Comparison of ENCODE assay signal across 7 mouse cellular contexts in the genomic region with DNA sequence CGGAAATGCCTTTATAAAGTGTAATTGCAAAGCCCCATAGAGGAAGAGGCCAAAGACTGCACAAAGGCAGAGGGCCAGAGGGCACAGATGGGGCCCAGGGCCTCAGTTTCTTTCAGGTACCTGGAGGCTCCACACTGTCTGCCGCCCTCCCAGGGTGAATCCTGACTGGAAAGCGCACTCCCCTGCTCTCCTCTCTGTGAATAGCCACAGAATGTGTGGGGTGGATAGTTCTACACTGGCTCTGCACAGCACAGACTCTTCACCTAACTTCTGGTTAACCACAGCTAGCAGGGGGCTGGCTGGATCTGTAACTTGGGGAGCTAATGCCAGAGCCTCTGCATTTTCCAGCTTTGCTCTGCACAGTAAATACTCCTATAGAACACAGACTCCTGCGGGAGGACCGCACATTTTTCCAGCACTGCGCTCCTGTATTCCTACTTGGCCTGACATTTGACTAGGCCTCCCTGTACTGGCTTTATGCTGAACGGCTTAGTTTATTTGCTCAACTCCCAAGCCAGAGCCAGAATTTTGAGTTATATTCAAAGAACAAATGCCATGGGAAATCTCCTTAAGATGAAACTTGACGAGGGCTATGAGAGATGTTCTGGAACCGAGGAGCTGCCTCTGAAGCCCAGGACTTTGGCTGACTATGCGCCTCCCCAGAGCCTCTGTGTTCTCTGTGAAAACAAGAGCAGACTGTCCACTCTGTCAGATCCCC. TPM values are rescaled to one million over a fixed set of nuclear protein-coding genes. Genes with fewer than 3 reads are reported as not detected.
DNase-seq lines count a peak whose midpoint lies in the region; ATAC-seq and TF ChIP-seq lines count a peak whose summit lies in the region.

No protein-coding gene starts in this region.

- WGBS in embryonic facial prominence, embryonic 13.5 days = 19% methylated on average over 10 of the region's 10 CpGs
- 51% methylated on average over 10 of the region's 10 CpGs for WGBS in heart, postnatal 0 days

- peak overlapping the region; percentile 29 for H3K4me2 ChIP-seq in embryonic facial prominence, embryonic 13.5 days
- H3K4me2 ChIP-seq in heart, postnatal 0 days (ENCODE audit: low read depth, low read length) = no peak overlapping the region

- H3K36me3 ChIP-seq in embryonic facial prominence, embryonic 13.5 days = no peaks in the 10 kb centered on the region
- no peaks in the 10 kb centered on the region for H3K36me3 ChIP-seq in heart, postnatal 0 days (replicated peaks; ENCODE audit: control insufficient read depth, insufficient read depth, low read length)
- H3K36me3 ChIP-seq in megakaryocyte, embryonic 14.5 days (replicated peaks; ENCODE audit: low read length) = no peaks in the 10 kb centered on the region

- peak overlapping the region; percentile 98 for H3K27ac ChIP-seq in embryonic facial prominence, embryonic 13.5 days
- peak overlapping the region; percentile 87 for H3K27ac ChIP-seq in heart, postnatal 0 days (ENCODE audit: low read depth)

- peaks cover 52% of the 10 kb centered on the region for H3K4me1 ChIP-seq in embryonic facial prominence, embryonic 13.5 days
- H3K4me1 ChIP-seq in heart, postnatal 0 days (ENCODE audit: control insufficient read depth, insufficient read depth) = peaks cover 37% of the 10 kb centered on the region
- peaks cover 88% of the 10 kb centered on the region for H3K4me1 ChIP-seq in megakaryocyte, embryonic 14.5 days

- peak; percentile 71 for ATAC-seq in embryonic facial prominence, embryonic 13.5 days (ENCODE audit: insufficient number of reproducible peaks, insufficient read depth, low FRiP score, low TSS enrichment, low read depth)
- ATAC-seq in heart, postnatal 0 days (ENCODE audit: insufficient read depth, low read depth) = peak; percentile 6; the same call in 1 of the 2 replicates

- peak overlapping the region; percentile 51 for H3K9ac ChIP-seq in embryonic facial prominence, embryonic 13.5 days
- peak overlapping the region; percentile 32; the same call in 1 of the 2 replicates for H3K9ac ChIP-seq in heart, postnatal 0 days (replicated peaks; ENCODE audit: low read depth, low read length)

- H3K27me3 ChIP-seq in embryonic facial prominence, embryonic 13.5 days = no peaks in the 10 kb centered on the region
- H3K27me3 ChIP-seq in heart, postnatal 0 days (ENCODE audit: control insufficient read depth, insufficient read depth, low read length) = no peaks in the 10 kb centered on the region
- no peaks in the 10 kb centered on the region for H3K27me3 ChIP-seq in megakaryocyte, embryonic 14.5 days (replicated peaks)

- no peaks in the 10 kb centered on the region for H3K9me3 ChIP-seq in embryonic facial prominence, embryonic 13.5 days
- no peaks in the 10 kb centered on the region for H3K9me3 ChIP-seq in heart, postnatal 0 days (replicated peaks; ENCODE audit: control insufficient read depth, low read length)
- no peaks in the 10 kb centered on the region for H3K9me3 ChIP-seq in megakaryocyte, embryonic 14.5 days

- TF ChIP-seq CTCF in heart, postnatal 0 days (IDR thresholded peaks at IDR 0.05; ENCODE audit: low read depth) = no peak

- H3K4me3 ChIP-seq in embryonic facial prominence, embryonic 13.5 days = no peak overlapping the region
- no peak overlapping the region for H3K4me3 ChIP-seq in heart, postnatal 0 days (ENCODE audit: low read depth, low read length)
- H3K4me3 ChIP-seq in megakaryocyte, embryonic 14.5 days (replicated peaks) = peak overlapping the region; percentile 71

- TF ChIP-seq EP300 in heart, postnatal 0 days (IDR thresholded peaks at IDR 0.05; ENCODE audit: low read depth) = no peak

- DNase-seq in T-cell, adult 2 months (ENCODE audit: low spot score) = peak; percentile 4
- no peak for DNase-seq in heart, postnatal 0 days (ENCODE audit: low spot score)
- DNase-seq in adrenal gland, adult 2 months = no peak
- no peak for DNase-seq in ovary, postnatal 36 days (ENCODE audit: low spot score)
- DNase-seq in kidney, postnatal 25 days = no peak

RNA-seq across cellular contexts. Expression of gene Ddc, which starts 18.8 kb away (rescaled TPM):
- 5.3 and 5.8 TPM in 2 replicates for polyA plus RNA-seq in embryonic facial prominence, embryonic 13.5 days (2015; fragmentation: Nextera tagmentation; extraction: Ambion mirVana)
- total RNA-seq in heart, postnatal 0 days (2014; rRNA removed; ENCODE audit: low replicate concordance) = 248 and 309 TPM in 2 replicates
- 129 and 140 TPM in 2 replicates for polyA plus RNA-seq in heart, postnatal 0 days (2015; fragmentation: Nextera tagmentation; extraction: Ambion mirVana)
- not detected in 2 replicates for polyA plus RNA-seq in megakaryocyte, embryonic 14.5 days (2012; ENCODE audit: insufficient read depth, low replicate concordance)
- total RNA-seq in adrenal gland, adult 2 months (2021) = 10 to 100 TPM; 46.1 to 86.5 TPM
- 11.0 and 13.5 TPM in 2 replicates for polyA plus RNA-seq in adrenal gland, adult 2 months (2012; rRNA removed)
